24 mouse cellular contexts compared by ENCODE assay signal in the genomic region with DNA sequence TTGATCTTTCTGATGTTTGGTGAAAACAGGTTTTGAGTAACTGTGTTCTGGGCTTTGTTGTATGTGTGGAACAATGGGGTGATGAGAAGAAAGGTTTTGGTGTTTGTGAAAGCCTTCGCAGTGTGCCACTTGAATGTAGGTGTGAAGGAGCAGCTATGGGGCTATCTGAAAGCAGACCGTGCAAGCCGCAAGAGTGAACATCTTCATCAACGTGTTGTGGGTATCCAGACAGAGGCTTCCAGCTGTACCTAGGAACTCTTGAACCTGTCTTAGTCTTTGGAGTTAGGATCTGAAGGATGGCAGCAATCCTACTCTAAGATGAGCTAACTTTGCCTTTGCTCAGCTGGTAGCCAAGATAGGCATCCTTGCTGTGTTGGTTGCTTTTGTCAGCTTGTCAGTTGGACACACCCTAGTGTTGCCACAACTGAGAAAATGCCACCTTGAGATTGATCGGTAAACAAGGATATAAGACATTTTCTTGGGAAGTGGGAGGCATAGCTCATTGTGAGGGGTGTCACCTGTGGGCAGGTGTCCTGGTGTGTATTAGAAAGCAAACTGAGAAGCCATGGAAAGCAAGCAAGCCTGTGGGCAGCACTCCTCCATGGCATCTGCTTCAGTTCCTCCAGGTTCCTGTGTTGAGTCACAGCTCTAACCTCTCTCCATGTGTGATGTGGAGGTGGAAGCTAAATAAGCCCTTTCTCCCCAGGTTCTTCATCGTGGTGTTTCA. TPM values are rescaled to one million over a fixed set of nuclear protein-coding genes. Genes with fewer than 3 reads are reported as not detected.
DNase-seq lines count a peak whose midpoint lies in the region; ATAC-seq and TF ChIP-seq lines count a peak whose summit lies in the region.
"Had no signal": no experiment of that assay in that cellular context is flagged by ENCODE, and none has a peak within 500 bp of the region (broad histone marks: within the 10 kb centered on the region; RNA-seq: fewer than 3 reads in every experiment).

No protein-coding gene starts in this region.

- no peak overlapping the region for H3K4me2 ChIP-seq in liver, embryonic 12.5 days
- no peak overlapping the region for H3K4me2 ChIP-seq in hindbrain, embryonic 13.5 days
- H3K4me2 ChIP-seq: embryonic facial prominence, embryonic 13.5 days; heart, embryonic 15.5 days; lung, embryonic 14.5 days had no signal

- H3K9ac ChIP-seq in liver, embryonic 12.5 days = no peak overlapping the region
- H3K9ac ChIP-seq in hindbrain, embryonic 13.5 days = no peak overlapping the region
- H3K9ac ChIP-seq: embryonic facial prominence, embryonic 13.5 days; heart, embryonic 15.5 days; lung, embryonic 14.5 days had no signal

- peak; percentile 68 for ATAC-seq in frontal cortex, adult (ENCODE audit: low TSS enrichment)
- ATAC-seq in liver, embryonic 12.5 days = no peak
- ATAC-seq in hindbrain, embryonic 13.5 days (ENCODE audit: low FRiP score) = no peak
- ATAC-seq: activated CD4-positive, CD25-positive, alpha-beta regulatory T cell, adult 4 months; inflammation-experienced regulatory T-cells, adult 6 months had no signal

- TF ChIP-seq CTCF in embryonic fibroblast, embryonic 13.5 days (IDR thresholded peaks at IDR 0.05; ENCODE audit: borderline replicate concordance, insufficient read depth, low read length) = no peak

- no peaks in the 10 kb centered on the region for H3K9me3 ChIP-seq in liver, embryonic 12.5 days (replicated peaks)
- H3K9me3 ChIP-seq in hindbrain, embryonic 13.5 days = no peaks in the 10 kb centered on the region
- H3K9me3 ChIP-seq: embryonic facial prominence, embryonic 13.5 days; heart, embryonic 15.5 days had no signal

- H3K4me1 ChIP-seq in liver, embryonic 12.5 days = peaks cover 26% of the 10 kb centered on the region
- H3K4me1 ChIP-seq in embryonic fibroblast, embryonic 13.5 days (ENCODE audit: control insufficient read depth, insufficient read depth, low read length) = peaks cover 12% of the 10 kb centered on the region
- peaks cover 41% of the 10 kb centered on the region for H3K4me1 ChIP-seq in hindbrain, embryonic 13.5 days (replicated peaks)

- DNase-seq in frontal cortex, postnatal 14 days (ENCODE audit: low spot score in 2 of 2) = no peak
- DNase-seq in liver (no peak), 416B (ENCODE audit: low read depth) (peak; percentile 38)
- DNase-seq in ovary, adult 18-20 months (ENCODE audit: low spot score) = no peak
- DNase-seq: adrenal gland, postnatal 14 days; B cell, adult 2 months; cerebellum, adult 18-20 months; gastrocnemius, postnatal 10 days; heart, adult 18-20 months; kidney, postnatal 4 days; lung, embryonic 14.5 days; midbrain, embryonic 14.5 days; thymus, adult 2 months had no signal

- no peak overlapping the region for H3K4me3 ChIP-seq in liver, embryonic 12.5 days
- H3K4me3 ChIP-seq in embryonic fibroblast, embryonic 13.5 days (ENCODE audit: insufficient read depth, low read length) = no peak overlapping the region
- H3K4me3 ChIP-seq in hindbrain, embryonic 13.5 days = no peak overlapping the region
- H3K4me3 ChIP-seq: embryonic facial prominence, embryonic 13.5 days; heart, embryonic 15.5 days; hindbrain, embryonic 10.5 days had no signal

- H3K27ac ChIP-seq in liver, embryonic 12.5 days = peak overlapping the region; percentile 36
- no peak overlapping the region for H3K27ac ChIP-seq in embryonic fibroblast, embryonic 13.5 days (ENCODE audit: insufficient read depth, low read length)
- no peak overlapping the region for H3K27ac ChIP-seq in hindbrain, embryonic 13.5 days
- H3K27ac ChIP-seq: embryonic facial prominence, embryonic 13.5 days; heart, embryonic 15.5 days; macrophage had no signal

- peaks cover 61% of the 10 kb centered on the region for H3K36me3 ChIP-seq in liver, embryonic 12.5 days
- H3K36me3 ChIP-seq in hindbrain, embryonic 13.5 days = peaks cover 69% of the 10 kb centered on the region

- no peaks in the 10 kb centered on the region for H3K27me3 ChIP-seq in liver, embryonic 12.5 days (replicated peaks)
- H3K27me3 ChIP-seq in hindbrain, embryonic 13.5 days = no peaks in the 10 kb centered on the region
- H3K27me3 ChIP-seq: embryonic facial prominence, embryonic 13.5 days; heart, embryonic 15.5 days; Patski had no signal

- TF ChIP-seq POLR2A in embryonic fibroblast, embryonic 13.5 days (IDR thresholded peaks at IDR 0.05; ENCODE audit: low read depth, low read length) = peak; percentile 28

- WGBS in liver, embryonic 12.5 days (ENCODE audit: insufficient replicate concordance) = 77% methylated on average over 6 of the region's 6 CpGs
- 89% methylated on average over 6 of the region's 6 CpGs for WGBS in hindbrain, embryonic 13.5 days

RNA-seq across cellular contexts. Expression of a gene that starts 5.1 kb away (rescaled TPM):
- 673 and 675 TPM in 2 replicates for polyA plus RNA-seq in liver, embryonic 12.5 days (2016; fragmentation: Nextera tagmentation; extraction: Ambion mirVana)
- 3,843 and 4,417 TPM in 2 replicates for polyA plus RNA-seq in embryonic fibroblast, embryonic 13.5 days (2011; ENCODE audit: insufficient read length, low read depth, missing spikeins)
- polyA plus RNA-seq in hindbrain, embryonic 13.5 days (2015; fragmentation: Nextera tagmentation; extraction: Ambion mirVana) = 884 and 886 TPM in 2 replicates
